Mouse (Mus musculus) central nervous system, embryonic 11.5 days (tissue): Measurements from ENCODE around the gene Zfp184. TPM values are rescaled to one million over a fixed set of nuclear protein-coding genes. Genes with fewer than 3 reads are reported as not detected.

Source experiments
- polyA plus RNA-seq: library from polyadenylated mRNA; depleted of rRNA; stranded (reverse); fragments of >200 nt; gene quantifications from 2 replicates; pipeline ENCODE4 v1.2.3, GENCODE M21; 2012; rRNA removed

Gene Zfp184
- 13.1 and 19.9 TPM in 2 replicates for polyA plus RNA-seq

GRCm38 (mm10) chr13:21944926-21945740, at the start of gene Zfp184:
Gene Zfp184 (plus strand): TSS chr13:21945094.

GRCm38 (mm10) chr13:21980981-21981802, 36.3 kb downstream of the Zfp184 start, which contains the start of gene Pom121l2:
Gene Pom121l2 (plus strand): TSS chr13:21981194.

GRCm38 (mm10) chr13:22009642-22010041, 64.7 kb downstream of the Zfp184 start, which contains the start of gene Prss16:
Gene Prss16 (minus strand): TSS chr13:22009742.

Other genes starting within 250 kb of the Zfp184 start
- gene Olfr1359, start 247.0 kb upstream of the Zfp184 start, polyA plus RNA-seq = not detected in 2 replicates
- 18.0 and 18.2 TPM in 2 replicates for gene Hist1h2bl, start 229.0 kb upstream of the Zfp184 start, polyA plus RNA-seq
- gene Hist1h2ai, start 228.7 kb upstream of the Zfp184 start, polyA plus RNA-seq = 15.1 and 39.4 TPM in 2 replicates
- 39.3 and 62.8 TPM in 2 replicates for gene Hist1h3h, start 227.4 kb upstream of the Zfp184 start, polyA plus RNA-seq
- gene Hist1h2bm, start 223.1 kb upstream of the Zfp184 start, polyA plus RNA-seq = 9.2 and 22.6 TPM in 2 replicates
- 11.9 and 16.4 TPM in 2 replicates for gene Hist1h4j, start 210.0 kb upstream of the Zfp184 start, polyA plus RNA-seq
- 29.0 and 72.0 TPM in 2 replicates for gene Hist1h4k, start 194.6 kb upstream of the Zfp184 start, polyA plus RNA-seq
- gene Hist1h2ak, start 191.3 kb upstream of the Zfp184 start, polyA plus RNA-seq = 32.6 and 49.5 TPM in 2 replicates
- gene Hist1h2bn, start 191.0 kb upstream of the Zfp184 start, polyA plus RNA-seq = 14.7 and 18.0 TPM in 2 replicates
- 8.9 and 15.5 TPM in 2 replicates for gene Hist1h1b, start 164.5 kb upstream of the Zfp184 start, polyA plus RNA-seq
- gene Hist1h3i, start 161.7 kb upstream of the Zfp184 start, polyA plus RNA-seq = 45.2 and 84.3 TPM in 2 replicates
- 11.9 and 22.1 TPM in 2 replicates for gene Hist1h2an, start 157.9 kb upstream of the Zfp184 start, polyA plus RNA-seq
- 1.1 and 3.4 TPM in 2 replicates for gene Hist1h2bp, start 157.6 kb upstream of the Zfp184 start, polyA plus RNA-seq
- gene Hist1h2bq, start 134.9 kb upstream of the Zfp184 start, polyA plus RNA-seq = 18.6 and 19.5 TPM in 2 replicates
- 1.2 TPM in 1 of 2 replicates, not detected in the other for gene Hist1h2ao, start 134.6 kb upstream of the Zfp184 start, polyA plus RNA-seq
- gene Hist1h4m, start 133.3 kb upstream of the Zfp184 start, polyA plus RNA-seq = 38.4 TPM in 1 of 2 replicates, not detected in the other
- gene Hist1h4n, start 112.9 kb upstream of the Zfp184 start, polyA plus RNA-seq = 25.3 and 35.4 TPM in 2 replicates
- gene Hist1h2ap, start 111.6 kb upstream of the Zfp184 start, polyA plus RNA-seq = 59.8 and 81.8 TPM in 2 replicates
- gene Hist1h2br, start 111.4 kb upstream of the Zfp184 start, polyA plus RNA-seq = 8.4 and 17.0 TPM in 2 replicates
- 0.04 TPM in 1 of 2 replicates, not detected in the other for gene Pom121l2, start 36.1 kb downstream of the Zfp184 start, polyA plus RNA-seq
- 0.24 and 0.47 TPM in 2 replicates for gene Prss16, start 64.6 kb downstream of the Zfp184 start, polyA plus RNA-seq
- 11.5 and 15.7 TPM in 2 replicates for gene Hist1h2ah, start 90.5 kb downstream of the Zfp184 start, polyA plus RNA-seq
- 21.2 and 30.1 TPM in 2 replicates for gene Hist1h2bk, start 90.8 kb downstream of the Zfp184 start, polyA plus RNA-seq
- 60.0 and 87.2 TPM in 2 replicates for gene Hist1h4i, start 96.3 kb downstream of the Zfp184 start, polyA plus RNA-seq
- 45.5 and 69.8 TPM in 2 replicates for gene Hist1h2ag, start 97.8 kb downstream of the Zfp184 start, polyA plus RNA-seq
- gene Hist1h2bj, start 98.1 kb downstream of the Zfp184 start, polyA plus RNA-seq = 14.7 and 26.0 TPM in 2 replicates
- not detected in 2 replicates for gene Vmn1r188, start 139.3 kb downstream of the Zfp184 start, polyA plus RNA-seq
- not detected in 2 replicates for gene Vmn1r189, start 160.7 kb downstream of the Zfp184 start, polyA plus RNA-seq
- not detected in 2 replicates for gene Vmn1r191, start 238.9 kb downstream of the Zfp184 start, polyA plus RNA-seq
- gene Vmn1r192, start 246.0 kb downstream of the Zfp184 start, polyA plus RNA-seq = not detected in 2 replicates